Mouse (Mus musculus): Measurements from ENCODE around the gene Gm3411.
"Not testable (repeated sequence)": the region's sequence is repeated elsewhere in the genome, so short reads cannot be mapped to it uniquely, and the experiment has no call there.

DNA sequence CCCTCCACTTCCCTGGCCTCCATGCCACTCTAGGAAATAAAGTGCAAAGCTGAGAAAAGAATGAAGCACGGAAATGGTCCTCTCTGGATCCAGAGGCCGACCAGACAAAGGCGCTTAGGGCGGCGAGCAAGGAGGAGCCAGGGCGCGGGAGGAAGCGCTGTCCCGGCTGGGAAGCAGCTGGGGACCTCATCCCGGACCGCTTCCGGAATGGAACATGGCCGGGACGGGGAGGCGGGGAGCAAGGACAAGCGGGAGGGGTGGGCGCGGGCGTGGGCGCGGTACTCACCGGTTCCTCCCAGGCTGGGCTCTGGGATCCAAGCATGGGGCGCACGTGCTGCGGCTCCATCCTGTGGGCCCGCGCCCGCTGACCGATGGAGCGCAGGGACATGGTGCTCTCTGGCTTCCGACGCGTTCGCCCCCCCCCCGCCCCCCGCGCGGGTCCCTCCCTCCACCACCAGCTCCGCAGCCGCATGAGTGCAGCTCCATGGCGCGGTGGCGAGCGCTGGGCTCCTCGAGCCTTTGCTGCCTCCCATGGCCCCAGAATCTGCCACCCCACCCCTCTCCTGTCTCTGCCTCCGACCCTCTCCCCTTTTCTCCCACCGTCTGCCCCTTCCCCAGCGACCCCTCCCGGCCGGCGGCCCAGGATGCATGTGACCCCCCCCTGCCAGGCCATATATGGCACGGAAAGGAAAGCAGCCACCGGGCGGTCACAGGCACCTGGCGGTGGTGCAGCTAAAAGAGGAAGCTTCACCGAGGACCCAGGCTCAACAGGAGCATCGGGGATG, at the start of gene Gm3411:
- not testable (repeated sequence) for TF ChIP-seq CTCF (conservative IDR thresholded peaks at IDR 0.05; ENCODE audit: insufficient read depth, insufficient read length, low read depth, low read length); POLR2A (IDR thresholded peaks at IDR 0.05; ENCODE audit: low read depth, low read length)

Data from kidney, adult 2 months (tissue).